Mouse (Mus musculus): ENCODE results near the gene Zhx3.

GRCm38 (mm10) chr2:160871310-160871709 is 1.5 kb downstream of the Zhx3 start:
- TF ChIP-seq CTCF (IDR thresholded peaks at IDR 0.05; ENCODE audit: control insufficient read depth, insufficient read depth, insufficient read length) = no peak
- TF ChIP-seq USF1 (IDR thresholded peaks at IDR 0.05; ENCODE audit: low read depth) = no peak
- no peak for TF ChIP-seq FOSL1 (IDR thresholded peaks at IDR 0.05; ENCODE audit: insufficient read depth, low read length, poor library complexity, severe bottlenecking)
- TF ChIP-seq MYOD1 (IDR thresholded peaks at IDR 0.05; ENCODE audit: control insufficient read depth, insufficient read length, low read depth) = no peak
- no peak for TF ChIP-seq CEBPB (IDR thresholded peaks at IDR 0.05; ENCODE audit: low read depth)
- no peak for TF ChIP-seq MYOG (IDR thresholded peaks at IDR 0.05; ENCODE audit: control insufficient read depth, extremely low read depth, insufficient read length)

Measured in C2C12 (cell line).